Mouse (Mus musculus) ES-E14 (cell line): Measurements from ENCODE around the gene Papss1.

Experiments used
- CHD2 ChIP-seq: IDR thresholded peaks from 2 replicates; pipeline ENCODE4 v1.6.1; 2014; ENCODE audit warnings: mild to moderate bottlenecking, low read depth, low read length, inconsistent platforms
- HCFC1 ChIP-seq: IDR thresholded peaks from 2 replicates; pipeline ENCODE4 v1.6.1; 2012; ENCODE audit warnings: low read length, inconsistent platforms, borderline replicate concordance; ENCODE audit not compliant: insufficient read depth
- MAFK ChIP-seq: IDR thresholded peaks from 2 replicates; pipeline ENCODE4 v1.6.1; 2014; ENCODE audit warnings: mild to moderate bottlenecking, low read depth, low read length, inconsistent platforms; ENCODE audit not compliant: insufficient read depth

- TF ChIP-seq HCFC1 (no peak), CHD2 (no peak), MAFK (no peak)
Measured at GRCm38 (mm10) chr3:131614056-131614455, 49.5 kb downstream of the Papss1 start.
